Mouse (Mus musculus) left cerebral cortex, adult 18-20 months (tissue): Measurements from ENCODE around the gene Rab44. TPM values are rescaled to one million over a fixed set of nuclear protein-coding genes. Genes with fewer than 3 reads are reported as not detected.
"Not testable (repeated sequence)": the region's sequence is repeated elsewhere in the genome, so short reads cannot be mapped to it uniquely, and the experiment has no call there.

Experiments used
- DNase-seq, 2 experiments: peaks; one replicate each; pipeline ENCODE4 v3.0.0; 2021 to 2022; ENCODE audit warnings: low spot score in 2 of 2, mixed read lengths in 1 of 2
- long read RNA-seq, 2 experiments: library from polyadenylated mRNA; stranded (forward); transcript quantifications; one replicate each; pipeline ENCODE4 v2.0.0; 2021
- total RNA-seq, 2 experiments: library from RNA; stranded (reverse); gene quantifications; 2 replicates each; pipeline ENCODE4 v1.2.3; 2021

Rab44 gene
- total RNA-seq, result not detected
- long read RNA-seq, experiment 1, result 0 reads
- long read RNA-seq, experiment 2, result 0 reads

GRCm38 (mm10) chr17:29113591-29114352, at the start of gene Rab44:
Gene Rab44, plus strand, starts transcription at chr17:29114145.
- DNase-seq, result no peak

DNA sequence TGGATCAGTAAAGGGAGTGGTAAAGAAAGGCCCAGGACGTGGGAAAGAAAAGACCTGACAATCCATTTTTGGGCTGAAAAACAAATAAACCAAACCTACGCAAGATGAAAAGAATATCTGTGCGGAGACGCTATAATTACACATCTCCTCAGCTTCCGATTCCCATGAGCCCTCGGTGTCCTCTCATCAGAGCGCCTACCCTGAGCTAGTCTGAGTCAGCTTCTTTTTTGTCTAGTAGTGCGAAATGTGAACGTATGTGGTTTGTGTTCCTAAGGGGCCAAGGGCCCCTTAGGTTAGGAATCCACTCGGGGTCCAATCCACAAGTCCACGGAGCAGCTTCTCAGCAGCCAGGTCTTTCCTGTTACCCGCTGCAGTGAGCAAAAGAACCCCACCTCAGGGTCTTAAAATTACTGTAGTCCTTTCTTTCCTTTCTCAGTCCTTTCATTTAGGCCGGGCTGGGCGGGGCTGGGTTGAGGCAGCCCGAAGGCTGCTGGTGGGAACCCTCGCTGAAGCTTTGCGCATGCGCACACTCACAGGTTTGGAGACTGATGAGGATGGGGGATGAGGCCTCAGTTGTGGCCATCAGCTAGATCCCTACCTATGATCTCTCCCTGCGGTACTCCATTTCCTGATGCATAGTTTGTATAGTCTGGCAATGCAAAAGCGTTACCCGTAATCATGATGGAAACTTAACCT, 48.6 kb upstream of the Rab44 start:
- DNase-seq, result no peak

- DNase-seq, result no peak
These were observed 48.0 kb upstream of the Rab44 start for GRCm38 (mm10) chr17:29065971-29066370.

GRCm38 (mm10) chr17:29067416-29067815, 46.5 kb upstream of the Rab44 start:
- DNase-seq, result not testable (repeated sequence)

DNA sequence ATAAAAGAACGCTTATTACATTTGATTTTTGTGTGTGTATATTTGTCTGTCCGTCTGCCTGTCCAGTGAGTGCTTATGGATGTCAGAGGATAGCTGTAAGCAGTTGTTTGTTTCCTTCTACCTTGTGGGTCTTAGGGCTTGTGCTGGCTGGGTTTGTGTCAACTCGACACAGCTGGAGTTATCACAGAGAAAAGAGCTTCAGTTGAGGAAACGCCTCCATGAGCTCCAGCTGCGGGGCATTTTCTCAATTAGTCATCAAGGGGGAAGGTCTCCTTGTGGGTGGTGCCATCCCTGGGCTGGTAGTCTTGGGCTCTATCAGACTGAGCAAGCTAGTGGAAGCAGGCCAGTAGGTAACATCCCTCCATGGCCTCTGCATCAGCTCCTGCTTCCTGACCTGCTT, 46.1 kb upstream of the Rab44 start:
- DNase-seq, result no peak

GRCm38 (mm10) chr17:29069063-29069462, 44.9 kb upstream of the Rab44 start:
- no peak for DNase-seq

GRCm38 (mm10) chr17:29071820-29072219, 42.1 kb upstream of the Rab44 start:
- DNase-seq, result no peak

GRCm38 (mm10) chr17:29072701-29073307, 41.1 kb upstream of the Rab44 start:
- DNase-seq, result no peak

- DNase-seq, result no peak
These were observed 40.6 kb upstream of the Rab44 start for GRCm38 (mm10) chr17:29073313-29073712.

- no peak for DNase-seq
These were observed 39.9 kb upstream of the Rab44 start for GRCm38 (mm10) chr17:29074085-29074484.

- no peak for DNase-seq
These were observed 37.7 kb upstream of the Rab44 start for GRCm38 (mm10) chr17:29076235-29076634.

GRCm38 (mm10) chr17:29077786-29078509, 36.0 kb upstream of the Rab44 start:
- peak; percentile 46 to 72 for DNase-seq

- peak in 1 of 2 experiments; percentile 32 for DNase-seq
These were observed 35.2 kb upstream of the Rab44 start for GRCm38 (mm10) chr17:29078519-29079383.

GRCm38 (mm10) chr17:29080758-29081617, 33.0 kb upstream of the Rab44 start:
- no peak for DNase-seq

- DNase-seq, result peak; percentile 31 to 44
These were observed 32.1 kb upstream of the Rab44 start for GRCm38 (mm10) chr17:29081618-29082381.

- no peak for DNase-seq
These were observed 30.4 kb upstream of the Rab44 start for GRCm38 (mm10) chr17:29083586-29083985.

DNA sequence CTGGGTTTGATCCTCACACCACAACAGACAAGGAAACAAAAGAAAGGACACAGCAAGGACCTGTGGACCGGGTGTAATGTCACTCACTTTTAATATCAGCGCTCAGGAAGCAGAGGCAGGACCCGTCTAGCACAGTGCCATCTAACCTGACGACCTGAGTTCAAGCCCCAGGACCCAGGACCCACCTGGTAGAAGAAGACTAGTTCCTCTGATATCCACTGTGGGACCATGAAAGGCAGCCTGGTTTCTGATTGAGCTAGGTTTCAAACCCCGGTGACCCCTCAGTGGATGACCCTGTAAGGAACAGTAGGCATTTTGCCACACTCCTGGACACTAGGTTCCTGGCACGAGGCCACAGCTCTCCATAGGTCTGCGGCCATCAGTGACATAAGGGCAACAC, 29.3 kb upstream of the Rab44 start:
- DNase-seq, result no peak

DNA sequence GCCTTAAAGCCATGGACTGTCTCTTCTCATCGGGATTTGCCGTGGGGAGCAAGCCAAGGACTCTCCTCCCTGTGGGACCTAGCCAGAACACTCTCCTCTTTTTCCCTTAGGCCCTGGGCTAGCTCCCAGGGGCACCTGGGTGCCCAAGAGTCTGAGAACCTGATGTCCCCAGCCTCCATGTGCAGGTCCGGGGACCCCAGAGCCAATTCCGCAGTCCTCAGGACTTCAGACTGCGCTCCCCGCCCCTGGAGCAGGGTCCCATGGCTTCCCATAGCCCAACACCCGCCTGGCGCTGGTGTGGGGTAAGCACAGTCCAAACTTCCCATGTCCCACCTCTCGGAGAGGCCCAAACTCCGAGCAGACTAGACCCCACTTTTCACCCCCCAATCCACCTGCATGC, 28.7 kb upstream of the Rab44 start:
- no peak for DNase-seq

GRCm38 (mm10) chr17:29086916-29087315, 27.0 kb upstream of the Rab44 start:
- no peak for DNase-seq
